8 mouse cellular contexts compared by ENCODE assay signal in genomic region chr6:119543803-119544517, GRCm38 (mm10). TPM values are rescaled to one million over a fixed set of nuclear protein-coding genes. Genes with fewer than 3 reads are reported as not detected.
DNase-seq lines count a peak whose midpoint lies in the region; ATAC-seq lines count a peak whose summit lies in the region.

Gene Wnt5b (minus strand): TSS chr6:119544347.

- peaks cover 15% of the 10 kb centered on the region for H3K4me1 ChIP-seq in megakaryocyte, embryonic 14.5 days
- peaks cover 4% of the 10 kb centered on the region; the same call in 1 of the 2 replicates for H3K4me1 ChIP-seq in heart, embryonic 16.5 days (ENCODE audit: control insufficient read depth, insufficient read depth, low read length)
- 0 out of 2 replicates have a peak, but pooled peaks cover 2% of the 10 kb centered on the region for H3K4me1 ChIP-seq in liver, embryonic 11.5 days (replicated peaks; ENCODE audit: control insufficient read depth, insufficient read depth, low read length)

- ATAC-seq in CD4-positive, CD25-positive, alpha-beta regulatory T cell, adult 4 months: no peak
- ATAC-seq in megakaryocyte, adult 5-6 weeks (ENCODE audit: poor library complexity, severe bottlenecking): no peak
- peak; percentile 77 for ATAC-seq in heart, embryonic 16.5 days (replicated peaks; ENCODE audit: extremely low read depth, insufficient read depth, low FRiP score)
- ATAC-seq in liver, embryonic 11.5 days (replicated peaks; ENCODE audit: low FRiP score): peak; percentile 20; the same call in 1 of the 2 replicates

- H3K4me2 ChIP-seq in heart, embryonic 16.5 days (ENCODE audit: low read depth, low read length): peak within 1 kb of the TSS; percentile 90
- H3K4me2 ChIP-seq in liver, embryonic 11.5 days: peak within 1 kb of the TSS; percentile 85

- peak within 1 kb of the TSS; percentile 73 for H3K9ac ChIP-seq in heart, embryonic 16.5 days (ENCODE audit: low read length)
- peak within 1 kb of the TSS; percentile 49 for H3K9ac ChIP-seq in liver, embryonic 11.5 days (ENCODE audit: low read depth, low read length)

- peaks cover 27% of the 10 kb centered on the region for H3K9me3 ChIP-seq in megakaryocyte, embryonic 14.5 days
- H3K9me3 ChIP-seq in heart, embryonic 16.5 days (replicated peaks; ENCODE audit: control insufficient read depth, low read length): 0 out of 2 replicates have a peak, but pooled peaks cover 4% of the 10 kb centered on the region
- no peaks in the 10 kb centered on the region for H3K9me3 ChIP-seq in liver, embryonic 11.5 days (ENCODE audit: control insufficient read depth, low read length)

- peak within 1 kb of the TSS; percentile 90 for H3K4me3 ChIP-seq in megakaryocyte, embryonic 14.5 days (replicated peaks)
- H3K4me3 ChIP-seq in heart, embryonic 16.5 days (ENCODE audit: low read length): peak within 1 kb of the TSS; percentile 78
- H3K4me3 ChIP-seq in liver, embryonic 11.5 days (ENCODE audit: low read depth, low read length): peak within 1 kb of the TSS; percentile 63

- peak; percentile 25 for DNase-seq in CD4-positive, CD25-positive, alpha-beta regulatory T cell, adult 2 months (ENCODE audit: low read depth, low spot score)
- peak; percentile 43 for DNase-seq in liver, embryonic 11.5 days (ENCODE audit: low spot score)
- DNase-seq in ovary, postnatal 14 days (ENCODE audit: low spot score): peak; percentile 27
- DNase-seq in MN1 (ENCODE audit: low spot score): no peak

- peaks cover 86% of the 10 kb centered on the region for H3K27me3 ChIP-seq in megakaryocyte, embryonic 14.5 days (replicated peaks)
- H3K27me3 ChIP-seq in heart, embryonic 16.5 days (ENCODE audit: control insufficient read depth, insufficient read depth, low read length): peaks cover 20% of the 10 kb centered on the region
- peaks cover 49% of the 10 kb centered on the region for H3K27me3 ChIP-seq in liver, embryonic 11.5 days (replicated peaks; ENCODE audit: control insufficient read depth, insufficient read depth, low read length)

- no peak within 1 kb of the TSS for H3K27ac ChIP-seq in heart, embryonic 16.5 days (ENCODE audit: low read length)
- no peak within 1 kb of the TSS for H3K27ac ChIP-seq in liver, embryonic 11.5 days (ENCODE audit: low read depth, low read length)

- H3K36me3 ChIP-seq in megakaryocyte, embryonic 14.5 days (replicated peaks; ENCODE audit: low read length): no peaks in the 10 kb centered on the region
- H3K36me3 ChIP-seq in heart, embryonic 16.5 days (ENCODE audit: control insufficient read depth, insufficient read depth): no peaks in the 10 kb centered on the region
- no peaks in the 10 kb centered on the region for H3K36me3 ChIP-seq in liver, embryonic 11.5 days (ENCODE audit: control insufficient read depth, insufficient read depth, low read length)

- under 1% methylated on average over 110 of the region's 120 CpGs for WGBS in heart, embryonic 16.5 days
- WGBS in liver, embryonic 11.5 days: under 1% methylated on average over 92 of the region's 120 CpGs

RNA-seq across cellular contexts. Expression of gene Wnt5b, which starts in this region (rescaled TPM):
- polyA plus RNA-seq in CD4-positive, CD25-positive, alpha-beta regulatory T cell, adult 4 months (2017; shearing (Covaris generic)): under 1 TPM in 1 of 2 experiments, not detected in 1; 0.20 TPM
- not detected in 2 replicates for polyA plus RNA-seq in megakaryocyte, embryonic 14.5 days (2012; ENCODE audit: insufficient read depth, low replicate concordance)
- total RNA-seq in megakaryocyte, adult 5-6 weeks (2015): not detected in 2 replicates
- total RNA-seq in megakaryocyte, adult 5-6 weeks (2017): not detected in 2 replicates
- 5.1 and 5.6 TPM in 2 replicates for polyA plus RNA-seq in heart, embryonic 16.5 days (2015; fragmentation: Nextera tagmentation; extraction: Ambion mirVana)
- polyA plus RNA-seq in liver, embryonic 11.5 days (2014; fragmentation: Nextera tagmentation; extraction: Ambion mirVana): 3.2 and 3.3 TPM in 2 replicates

Comparison
In these comparisons a context has a peak if more than half of its experiments do, and no peak if none do; other contexts are left out.
1. ATAC-seq: peak in heart, embryonic 16.5 days (single experiment) and liver, embryonic 11.5 days (single experiment); none in CD4-positive, CD25-positive, alpha-beta regulatory T cell, adult 4 months (single experiment) and megakaryocyte, adult 5-6 weeks (single experiment).
2. Peak in every context shown above with its lines, with median percentiles within 50 percentile points of each other: H3K4me3 ChIP-seq.